Mouse (Mus musculus) megakaryocyte, embryonic 14.5 days (primary cell): ENCODE measurements at regions not wholly inside any gene's neighbourhood (a gene's known extent, or its start where the extent isn't known, plus 50 kb on each side); places are given as distances from the start of the nearest gene placed in this dataset.

Experiments used
- H3K27me3 ChIP-seq: replicated peaks from 2 replicates; pipeline ENCODE3; 2012; ENCODE audit warnings: inconsistent platforms
- H3K36me3 ChIP-seq: replicated peaks from 2 replicates; pipeline ENCODE3; 2012; ENCODE audit warnings: low read length, inconsistent platforms, mixed read lengths
- H3K4me1 ChIP-seq: 2 replicates; pipeline ENCODE4 v1.6.1; 2012; ENCODE audit warnings: inconsistent platforms
- H3K4me3 ChIP-seq: replicated peaks from 2 replicates; pipeline ENCODE3; 2012; ENCODE audit warnings: moderate library complexity, mild to moderate bottlenecking, inconsistent platforms
- H3K9me3 ChIP-seq: 2 replicates; pipeline ENCODE4 v1.6.1; 2012; ENCODE audit warnings: inconsistent platforms
- FLI1 ChIP-seq: IDR thresholded peaks from 2 replicates; pipeline ENCODE4 v1.6.1; 2012; ENCODE audit warnings: low read length, inconsistent platforms, mixed read lengths
- GATA1 ChIP-seq: IDR thresholded peaks from 3 replicates; pipeline ENCODE4 v1.6.1; 2012; ENCODE audit warnings: mixed read lengths, low read length, inconsistent platforms, borderline replicate concordance

DNA sequence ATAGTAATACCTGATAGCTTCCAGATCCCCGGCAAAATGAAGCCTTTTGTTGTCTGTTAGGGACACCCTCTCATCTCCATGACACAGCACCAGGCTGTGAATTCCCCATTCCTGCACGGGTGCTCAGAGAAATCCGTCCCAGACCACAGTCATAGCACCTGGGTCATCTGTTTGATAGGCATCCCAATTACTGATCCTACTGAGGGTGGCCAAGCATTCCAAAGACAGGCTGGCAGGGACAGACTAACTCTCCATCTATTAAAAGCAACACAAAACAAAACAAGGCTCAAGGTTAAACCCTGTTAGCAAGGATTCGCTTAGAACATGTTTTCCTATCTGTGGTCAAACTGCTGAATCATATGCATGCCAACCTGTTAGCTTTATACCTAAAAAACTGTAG, 213.8 kb upstream of the Atp2b1 start:
- H3K4me3 ChIP-seq = no peak overlapping the region
- no peaks in the 10 kb centered on the region for H3K4me1 ChIP-seq
- H3K36me3 ChIP-seq = no peaks in the 10 kb centered on the region
- H3K9me3 ChIP-seq = peaks cover 4% of the 10 kb centered on the region; the same call in 1 of the 2 replicates
- H3K27me3 ChIP-seq = no peaks in the 10 kb centered on the region
- TF ChIP-seq GATA1 = no peak
- no peak for TF ChIP-seq FLI1

DNA sequence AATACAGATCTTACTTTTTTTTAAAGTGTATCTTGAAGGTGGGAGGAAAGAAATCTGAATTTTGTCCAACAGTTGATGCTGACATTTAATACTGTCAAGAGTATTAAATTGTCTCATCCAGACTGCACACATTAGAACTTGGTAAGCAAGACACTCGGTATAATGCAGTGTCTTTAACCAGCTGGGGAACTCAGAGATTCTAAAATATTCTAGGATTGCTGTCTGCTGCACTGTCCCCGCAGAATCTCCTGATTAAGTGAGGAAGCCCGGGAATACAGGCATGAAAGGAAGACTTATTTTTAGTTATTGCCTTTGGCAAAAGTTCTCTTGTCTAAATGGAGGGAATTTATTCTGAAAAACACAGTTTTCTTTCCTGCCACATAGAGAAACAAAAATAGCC, 212.9 kb upstream of the Atp2b1 start:
- TF ChIP-seq FLI1 = no peak
- no peak for TF ChIP-seq GATA1
- no peak overlapping the region for H3K4me3 ChIP-seq
- no peaks in the 10 kb centered on the region for H3K36me3 ChIP-seq
- H3K27me3 ChIP-seq = no peaks in the 10 kb centered on the region
- H3K4me1 ChIP-seq = no peaks in the 10 kb centered on the region
- H3K9me3 ChIP-seq = peaks cover 4% of the 10 kb centered on the region; the same call in 1 of the 2 replicates

DNA sequence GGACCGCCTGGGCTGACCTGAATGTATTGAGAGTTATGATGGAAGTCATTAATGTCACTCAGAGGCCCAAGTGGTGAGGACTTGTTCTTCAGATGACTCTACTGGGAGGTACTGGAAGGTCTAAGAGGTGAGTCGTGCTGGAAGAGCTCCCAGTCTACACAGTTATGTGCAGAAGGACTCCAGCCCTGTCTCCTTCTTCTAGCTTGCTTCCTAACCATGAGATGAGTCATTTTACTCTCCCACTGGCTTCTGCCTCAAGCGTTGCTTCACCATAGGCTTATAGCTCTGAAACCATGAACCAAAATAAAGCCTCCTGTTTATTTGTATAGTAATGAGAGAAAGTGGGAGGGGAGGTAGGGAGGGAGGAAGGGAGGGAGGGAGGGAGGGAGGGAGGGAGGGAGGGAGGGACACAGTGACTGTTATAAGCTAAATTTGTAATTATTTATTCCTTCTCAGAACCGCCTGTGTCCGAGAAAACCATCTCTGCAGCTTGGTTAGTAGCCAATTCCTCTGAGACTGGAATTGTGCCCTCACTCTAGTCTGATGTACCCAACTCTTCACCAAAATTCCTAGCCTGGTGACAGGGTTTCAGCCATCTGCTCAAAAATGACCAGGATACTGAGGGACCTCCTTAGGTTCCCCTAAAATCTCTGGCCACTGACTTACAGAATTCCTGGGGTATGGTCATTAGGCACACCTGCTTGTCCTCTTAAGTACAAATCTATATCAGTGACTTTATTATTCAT, 211.6 kb upstream of the Atp2b1 start:
- no peak overlapping the region for H3K4me3 ChIP-seq
- H3K36me3 ChIP-seq = no peaks in the 10 kb centered on the region
- H3K27me3 ChIP-seq = no peaks in the 10 kb centered on the region
- peaks cover 4% of the 10 kb centered on the region; the same call in 1 of the 2 replicates for H3K9me3 ChIP-seq
- H3K4me1 ChIP-seq = no peaks in the 10 kb centered on the region
- TF ChIP-seq GATA1 (no peak), FLI1 (no peak)

DNA sequence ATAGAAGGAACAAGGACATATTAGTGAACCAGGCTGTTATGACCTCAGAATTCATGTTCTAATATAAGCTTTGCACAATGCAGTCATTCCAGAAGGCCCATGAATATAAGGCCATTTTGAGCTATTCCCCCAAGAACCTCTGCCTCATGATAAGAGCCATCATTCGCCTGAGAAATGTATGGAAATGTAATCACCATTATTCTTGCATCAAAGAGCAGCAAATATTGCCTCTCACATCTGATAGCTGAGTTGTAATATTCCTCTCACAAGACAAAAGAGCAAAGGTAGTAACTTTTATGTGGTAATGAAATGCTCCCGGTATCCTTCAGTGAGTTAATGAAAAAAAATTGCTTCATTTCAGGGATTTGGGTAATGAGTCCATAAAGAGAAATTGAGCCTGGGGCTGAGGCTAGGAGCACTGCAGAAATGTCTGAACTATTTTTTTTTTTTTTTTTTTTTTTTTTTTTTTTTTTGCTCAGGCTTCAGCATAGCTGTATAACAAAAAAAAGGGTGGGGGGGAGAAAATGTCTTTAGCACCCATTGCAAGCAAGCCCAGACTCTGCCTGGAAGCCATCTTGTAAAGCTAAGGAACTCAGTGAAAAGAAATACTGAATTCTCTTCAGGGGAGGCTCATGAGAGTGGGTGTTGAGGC, 210.4 kb upstream of the Atp2b1 start:
- H3K4me1 ChIP-seq = no peaks in the 10 kb centered on the region
- H3K27me3 ChIP-seq = no peaks in the 10 kb centered on the region
- H3K4me3 ChIP-seq = no peak overlapping the region
- no peaks in the 10 kb centered on the region for H3K36me3 ChIP-seq
- H3K9me3 ChIP-seq = peaks cover 2% of the 10 kb centered on the region; the same call in 1 of the 2 replicates
- TF ChIP-seq FLI1 = no peak
- no peak for TF ChIP-seq GATA1

DNA sequence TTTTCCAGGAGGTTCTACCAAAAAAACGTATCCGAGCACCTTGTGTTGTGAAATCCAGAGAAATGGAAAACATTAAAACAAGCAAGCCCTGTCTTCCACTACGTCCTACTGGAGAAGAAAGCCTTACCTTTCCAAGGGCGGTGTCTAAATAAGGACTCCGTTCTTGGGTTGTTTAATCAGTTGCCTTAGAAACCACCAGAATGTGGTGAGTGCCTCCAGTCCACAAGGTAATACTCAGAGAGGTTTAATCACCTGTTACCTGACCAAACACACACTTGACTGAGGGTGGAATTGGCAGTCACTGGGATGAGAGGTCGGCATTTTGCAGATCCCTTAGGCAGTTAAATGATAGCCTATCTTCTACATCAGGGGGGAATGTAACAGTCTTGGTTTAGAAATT, 209.6 kb upstream of the Atp2b1 start:
- Histone ChIP-seq H3K9me3 (no peaks in the 10 kb centered on the region), H3K27me3 (no peaks in the 10 kb centered on the region), H3K4me1 (no peaks in the 10 kb centered on the region), H3K36me3 (no peaks in the 10 kb centered on the region), H3K4me3 (no peak overlapping the region)
- no peak for TF ChIP-seq FLI1
- no peak for TF ChIP-seq GATA1

DNA sequence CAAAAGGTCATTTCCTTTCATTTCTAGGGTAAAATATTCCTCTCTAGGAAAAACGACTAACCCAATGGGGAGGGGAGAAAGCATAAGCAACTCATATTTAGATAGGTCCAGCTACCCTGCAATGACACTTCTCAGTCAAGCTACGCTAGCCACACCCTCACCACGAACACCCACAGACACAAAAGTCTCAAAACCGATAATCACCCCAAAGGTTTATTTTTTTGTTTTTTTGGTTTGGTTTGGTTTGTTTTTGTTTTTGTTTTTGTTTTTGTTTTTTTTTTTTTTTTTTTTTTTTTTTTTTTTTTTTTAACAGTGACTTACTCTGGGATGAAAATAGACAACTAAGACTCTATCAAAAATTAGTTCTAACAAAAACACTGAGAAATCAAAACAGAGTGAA, 196.3 kb upstream of the Atp2b1 start:
- Histone ChIP-seq H3K4me3 (no peak overlapping the region), H3K4me1 (peaks cover 3% of the 10 kb centered on the region; the same call in 1 of the 2 replicates), H3K27me3 (no peaks in the 10 kb centered on the region), H3K36me3 (no peaks in the 10 kb centered on the region), H3K9me3 (no peaks in the 10 kb centered on the region)
- no peak for TF ChIP-seq GATA1
- TF ChIP-seq FLI1 = no peak

DNA sequence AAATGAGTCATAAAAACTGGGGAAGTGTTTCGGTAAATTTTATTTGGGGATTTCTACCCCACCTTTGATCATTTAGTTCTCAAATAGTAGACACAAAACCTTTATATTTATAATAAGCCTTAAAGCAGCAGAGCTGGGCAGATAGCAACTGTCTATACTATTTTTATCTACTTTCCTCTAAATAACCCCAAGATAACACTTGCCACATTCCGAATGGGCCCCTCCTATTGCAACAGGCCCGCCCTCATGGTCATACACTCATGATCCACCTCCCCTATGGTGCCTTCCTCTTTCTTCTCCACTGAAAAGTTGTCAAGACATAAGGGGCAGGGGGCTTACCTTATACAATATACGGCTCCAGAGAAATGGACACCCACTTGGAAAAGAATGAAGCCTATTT, 195.5 kb upstream of the Atp2b1 start:
- Histone ChIP-seq H3K27me3 (no peaks in the 10 kb centered on the region), H3K36me3 (no peaks in the 10 kb centered on the region), H3K4me1 (peaks cover 3% of the 10 kb centered on the region; the same call in 1 of the 2 replicates), H3K9me3 (no peaks in the 10 kb centered on the region), H3K4me3 (no peak overlapping the region)
- TF ChIP-seq GATA1 (no peak), FLI1 (no peak)

DNA sequence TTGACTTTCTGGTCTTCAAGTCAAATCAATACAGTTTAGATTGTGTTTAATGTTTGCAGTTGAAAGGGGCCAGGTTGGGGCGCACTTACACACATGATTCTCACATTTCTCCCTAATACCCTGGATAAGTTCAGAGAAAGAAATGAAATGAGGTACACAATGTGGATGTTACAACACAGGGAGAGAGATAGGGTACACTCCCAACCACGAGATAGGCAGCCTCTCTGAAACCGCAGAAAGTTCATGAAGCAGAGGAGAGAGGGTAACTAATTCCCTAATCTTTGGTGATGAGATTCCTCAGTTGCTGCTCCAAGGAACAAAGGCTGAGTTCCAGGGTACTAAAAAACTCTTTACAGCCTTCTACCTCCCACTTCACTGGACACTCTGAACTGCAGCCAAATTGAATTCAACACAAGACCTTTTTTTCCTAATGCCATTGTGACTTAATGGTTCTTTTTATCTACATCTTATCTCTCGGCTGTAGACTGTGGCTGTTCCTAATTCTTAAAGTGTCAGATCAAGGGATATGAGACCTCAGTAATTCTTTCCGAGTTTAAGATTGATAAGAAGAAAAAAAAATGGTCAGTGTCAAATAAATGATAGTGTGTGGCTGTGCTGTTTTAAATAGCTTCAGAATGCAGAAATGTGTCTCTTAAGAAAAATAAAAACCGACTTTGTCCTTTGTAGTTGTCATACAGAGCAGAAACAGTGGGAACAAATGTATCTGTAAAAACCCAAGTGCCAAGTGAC, 193.8 kb upstream of the Atp2b1 start:
- H3K36me3 ChIP-seq = no peaks in the 10 kb centered on the region
- peaks cover 6% of the 10 kb centered on the region; the same call in 1 of the 2 replicates for H3K4me1 ChIP-seq
- TF ChIP-seq GATA1 (no peak), FLI1 (no peak)
- no peak overlapping the region for H3K4me3 ChIP-seq
- no peaks in the 10 kb centered on the region for H3K27me3 ChIP-seq
- no peaks in the 10 kb centered on the region for H3K9me3 ChIP-seq

DNA sequence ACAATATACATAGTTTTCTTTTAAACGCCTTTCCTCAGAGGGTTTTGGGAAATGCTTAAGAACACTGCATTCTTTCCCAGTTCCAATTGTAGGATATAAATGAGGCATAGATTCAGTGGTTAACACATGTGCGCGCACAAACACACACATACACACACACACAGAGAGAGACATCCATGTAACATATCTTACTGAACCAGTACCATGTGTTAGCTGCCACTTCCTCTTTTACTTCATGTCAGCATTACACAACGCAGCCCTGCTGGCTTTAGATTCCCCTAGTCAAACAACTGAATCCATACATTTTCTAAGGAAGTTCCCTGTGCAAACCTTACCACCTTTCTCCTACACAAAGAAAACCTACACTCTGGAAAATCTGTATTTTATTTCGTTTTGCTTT, 189.1 kb upstream of the Atp2b1 start:
- TF ChIP-seq GATA1 (no peak), FLI1 (no peak)
- H3K9me3 ChIP-seq = no peaks in the 10 kb centered on the region
- no peaks in the 10 kb centered on the region for H3K36me3 ChIP-seq
- H3K27me3 ChIP-seq = no peaks in the 10 kb centered on the region
- H3K4me3 ChIP-seq = peak overlapping the region; percentile 33
- H3K4me1 ChIP-seq = peaks cover 11% of the 10 kb centered on the region

DNA sequence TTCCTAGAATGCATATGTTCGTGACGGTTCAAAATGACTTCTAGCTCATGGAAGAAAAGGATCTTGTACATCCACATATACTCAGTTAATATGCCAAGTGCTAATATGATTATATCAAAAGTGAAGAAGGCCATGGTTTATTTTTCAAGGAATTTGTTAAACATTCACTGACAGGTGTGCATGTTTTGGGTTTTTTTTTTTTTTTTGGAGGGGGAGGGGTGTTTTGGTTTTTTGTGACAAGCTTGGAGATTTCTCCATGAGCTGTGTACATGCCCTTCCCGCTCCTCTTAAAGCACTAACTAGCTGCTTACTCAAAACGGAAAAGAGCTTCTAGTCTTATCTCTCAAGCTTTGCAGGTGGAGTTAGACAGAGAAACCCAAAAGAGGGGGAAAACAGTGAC, 187.1 kb upstream of the Atp2b1 start:
- TF ChIP-seq GATA1 (no peak), FLI1 (no peak)
- no peaks in the 10 kb centered on the region for H3K36me3 ChIP-seq
- no peaks in the 10 kb centered on the region for H3K9me3 ChIP-seq
- H3K4me1 ChIP-seq = peaks cover 8% of the 10 kb centered on the region
- H3K4me3 ChIP-seq = no peak overlapping the region
- H3K27me3 ChIP-seq = no peaks in the 10 kb centered on the region
